Mouse (Mus musculus) embryonic facial prominence, embryonic 14.5 days (tissue): ENCODE data around the gene Slc25a29. TPM values are rescaled to one million over a fixed set of nuclear protein-coding genes. Genes with fewer than 3 reads are reported as not detected.
"Not testable (repeated sequence)": the region's sequence is repeated elsewhere in the genome, so short reads cannot be mapped to it uniquely, and the experiment has no call there.

ENCODE experiments used
- ATAC-seq: fragments of 200-750 bp; cut with Nextera tagmentation; 2 replicates; pipeline ENCODE4 v1.8.0; 2017; ENCODE audit warnings: low read depth, moderate number of reproducible peaks, moderate TSS enrichment
- DNase-seq: peaks from one replicate; pipeline ENCODE4 v3.0.0-alpha.2; 2015; ENCODE audit warnings: low spot score
- H3K27ac ChIP-seq: fragments of 300-500 bp; sonication (generic); replicated peaks from 2 replicates; pipeline ENCODE4 v1.5.1; 2014; ENCODE audit warnings: low read depth, mild to moderate bottlenecking, low read length, moderate library complexity
- H3K27me3 ChIP-seq: fragments of 300-500 bp; sonication (generic); replicated peaks from 2 replicates; pipeline ENCODE4 v1.6.1; 2014; ENCODE audit warnings: low read length; ENCODE audit not compliant: control insufficient read depth, insufficient read depth
- H3K36me3 ChIP-seq: fragments of 300-500 bp; sonication (generic); 2 replicates; pipeline ENCODE4 v1.6.1; 2014; ENCODE audit warnings: low read length, mixed read lengths; ENCODE audit not compliant: control insufficient read depth, insufficient read depth
- H3K4me1 ChIP-seq: fragments of 300-500 bp; sonication (generic); 2 replicates; pipeline ENCODE4 v1.6.1; 2014; ENCODE audit warnings: antibody characterized with exemption, low read length; ENCODE audit not compliant: control insufficient read depth, insufficient read depth
- H3K4me2 ChIP-seq: fragments of 300-500 bp; sonication (generic); 2 replicates; pipeline ENCODE4 v1.6.1; 2014; ENCODE audit warnings: low read depth, mild to moderate bottlenecking, low read length, moderate library complexity, mixed read lengths
- H3K4me3 ChIP-seq: fragments of 300-500 bp; sonication (generic); 2 replicates; pipeline ENCODE4 v1.5.1; 2014; ENCODE audit warnings: low read depth, mild to moderate bottlenecking, low read length
- H3K9ac ChIP-seq: fragments of 300-500 bp; sonication (generic); 2 replicates; pipeline ENCODE4 v1.6.1; 2014; ENCODE audit warnings: low read depth, mild to moderate bottlenecking, low read length, moderate library complexity, mixed read lengths
- H3K9me3 ChIP-seq: fragments of 300-500 bp; sonication (generic); 2 replicates; pipeline ENCODE4 v1.6.1; 2016; ENCODE audit warnings: low read length; ENCODE audit not compliant: control insufficient read depth
- WGBS: fragments of 180-500 bp; shearing (Covaris S2); extraction: QIAGEN DNeasy Blood & Tissue Kit; methylation state at CpG from one replicate; pipeline ENCODE4 v1.1.7; 2014; 5-methylcytosine and 5-hydroxymethylcytosine counted together
- polyA plus RNA-seq: library from polyadenylated mRNA; unstranded; fragments of >200 nt; fragmentation: Nextera tagmentation; extraction: Ambion mirVana; gene quantifications from 2 replicates; pipeline ENCODE4 v1.2.1, GENCODE M21; 2014

Slc25a29 gene
- polyA plus RNA-seq, 1 experiment from 2014 or later, result 8.4 TPM

DNA sequence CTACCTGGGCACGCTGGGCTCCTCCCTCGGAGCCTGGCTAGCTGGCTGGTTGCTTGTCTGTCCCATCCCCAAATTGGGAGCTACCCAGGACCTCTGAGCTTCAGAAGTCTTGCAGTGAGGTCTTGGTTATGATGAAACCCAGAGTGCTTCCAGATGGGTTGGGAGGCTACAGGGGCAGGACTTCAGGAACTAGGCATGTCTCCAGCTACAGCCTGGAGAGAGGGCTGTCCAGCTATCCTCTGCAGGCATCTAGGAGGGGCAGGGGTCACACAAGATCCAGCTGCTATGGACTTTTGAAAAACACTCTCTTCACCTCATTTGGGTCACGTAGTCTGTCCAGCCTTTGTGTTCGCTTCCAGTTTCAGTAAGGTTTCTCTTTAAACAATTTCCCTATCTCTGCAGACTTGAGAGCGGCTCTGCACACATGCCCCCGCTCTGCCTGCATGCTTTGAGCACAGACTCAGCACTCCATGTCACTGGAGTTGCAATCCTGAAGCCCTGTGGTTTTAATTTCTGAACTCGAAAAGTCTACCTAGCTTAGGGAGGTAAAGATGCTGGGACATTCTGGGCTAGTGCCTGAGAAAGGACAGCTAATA, 22.0 kb upstream of the Slc25a29 start:
- 56% methylated on average over 7 of the region's 7 CpGs for WGBS
- Histone ChIP-seq H3K36me3 (peaks cover 25% of the 10 kb centered on the region), H3K27ac (no peak overlapping the region)

DNA sequence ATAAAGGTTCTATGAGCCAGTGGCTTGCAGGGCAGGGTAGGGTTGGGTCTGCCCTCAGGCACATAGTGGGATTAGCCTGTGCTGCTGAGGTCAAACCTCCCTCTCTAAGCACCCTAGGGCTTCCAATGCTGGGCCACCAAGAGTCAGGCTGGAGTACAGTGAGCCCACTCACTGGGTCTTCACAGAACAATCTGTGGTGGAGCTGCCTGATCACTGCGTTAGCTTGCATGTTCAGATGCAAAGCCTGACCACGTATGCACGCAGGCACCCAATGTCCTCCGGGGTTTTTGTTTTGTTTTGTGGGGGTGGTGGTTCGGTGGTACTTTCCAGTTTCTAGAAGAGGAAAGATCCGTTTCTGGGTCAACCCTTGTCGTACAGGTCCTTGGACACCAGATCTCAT, 21.4 kb upstream of the Slc25a29 start:
- H3K4me2 ChIP-seq, result no peak overlapping the region
- peaks cover 19% of the 10 kb centered on the region for H3K36me3 ChIP-seq
- WGBS, result 86% methylated on average over 7 of the region's 7 CpGs
- no peaks in the 10 kb centered on the region for H3K4me1 ChIP-seq
- ATAC-seq (no peak), DNase-seq (no peak)
- H3K27me3 ChIP-seq, result no peaks in the 10 kb centered on the region
- no peak overlapping the region for H3K9ac ChIP-seq
- H3K27ac ChIP-seq, result no peak overlapping the region
- no peak overlapping the region for H3K4me3 ChIP-seq
- no peaks in the 10 kb centered on the region for H3K9me3 ChIP-seq

More for the DNA sequence above, 22.0 kb upstream of the Slc25a29 start:
- DNase-seq, result no peak
- Histone ChIP-seq H3K4me3 (no peak overlapping the region), H3K9ac (no peak overlapping the region), H3K27me3 (no peaks in the 10 kb centered on the region), H3K9me3 (no peaks in the 10 kb centered on the region), H3K4me1 (no peaks in the 10 kb centered on the region), H3K4me2 (no peak overlapping the region)
- no peak for ATAC-seq

DNA sequence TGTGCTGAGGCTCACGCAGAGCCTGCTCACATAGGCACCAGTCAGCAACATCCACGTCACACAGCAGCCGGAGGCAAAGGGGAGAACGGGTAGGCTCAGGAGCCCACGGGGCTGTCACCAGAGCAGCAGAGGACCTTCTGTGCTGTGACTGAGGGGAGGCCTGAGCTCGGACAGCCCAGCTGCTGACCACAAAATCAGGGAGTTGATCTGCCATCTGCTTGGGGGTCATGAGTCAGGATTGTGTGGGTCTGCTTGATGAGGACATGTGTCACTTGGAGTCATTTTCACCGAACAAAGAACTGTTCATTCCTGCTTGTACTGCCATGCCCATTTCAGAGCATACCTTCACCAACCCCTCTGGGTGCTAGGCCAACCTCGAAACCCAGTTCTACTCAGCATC, 20.5 kb upstream of the Slc25a29 start:
- Histone ChIP-seq H3K4me1 (no peaks in the 10 kb centered on the region), H3K4me3 (no peak overlapping the region), H3K9ac (no peak overlapping the region), H3K9me3 (no peaks in the 10 kb centered on the region), H3K27ac (no peak overlapping the region), H3K36me3 (peaks cover 12% of the 10 kb centered on the region), H3K4me2 (no peak overlapping the region), H3K27me3 (no peaks in the 10 kb centered on the region)
- ATAC-seq (no peak), DNase-seq (no peak)
- WGBS, result 74% methylated on average over 8 of the region's 8 CpGs

DNA sequence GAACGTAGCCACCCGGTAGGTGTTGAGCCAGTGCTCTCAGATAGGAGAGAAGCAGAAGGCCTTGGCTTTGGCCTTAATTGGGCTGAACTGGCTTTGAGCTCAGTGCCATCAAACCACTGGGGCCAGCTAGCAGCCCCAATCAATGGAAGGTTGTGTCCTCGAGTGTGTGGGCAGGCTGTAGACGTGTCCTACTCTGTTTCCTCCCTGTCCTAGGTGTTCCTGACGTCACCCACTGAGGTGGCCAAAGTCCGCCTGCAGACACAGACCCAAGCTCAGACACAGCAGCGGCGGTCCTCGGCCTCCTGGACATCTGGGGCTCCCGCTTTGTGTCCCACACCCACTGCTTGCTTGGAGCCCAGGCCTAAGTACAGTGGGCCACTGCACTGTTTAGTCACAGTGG, 19.4 kb upstream of the Slc25a29 start:
- H3K36me3 ChIP-seq, result peaks cover under 1% of the 10 kb centered on the region; the same call in 1 of the 2 replicates
- DNase-seq (no peak), ATAC-seq (no peak)
- H3K4me1 ChIP-seq, result no peaks in the 10 kb centered on the region
- H3K4me3 ChIP-seq, result no peak overlapping the region
- H3K9me3 ChIP-seq, result no peaks in the 10 kb centered on the region
- no peak overlapping the region for H3K4me2 ChIP-seq
- no peak overlapping the region for H3K27ac ChIP-seq
- H3K9ac ChIP-seq, result no peak overlapping the region
- 73% methylated on average over 7 of the region's 10 CpGs for WGBS
- H3K27me3 ChIP-seq, result no peaks in the 10 kb centered on the region

DNA sequence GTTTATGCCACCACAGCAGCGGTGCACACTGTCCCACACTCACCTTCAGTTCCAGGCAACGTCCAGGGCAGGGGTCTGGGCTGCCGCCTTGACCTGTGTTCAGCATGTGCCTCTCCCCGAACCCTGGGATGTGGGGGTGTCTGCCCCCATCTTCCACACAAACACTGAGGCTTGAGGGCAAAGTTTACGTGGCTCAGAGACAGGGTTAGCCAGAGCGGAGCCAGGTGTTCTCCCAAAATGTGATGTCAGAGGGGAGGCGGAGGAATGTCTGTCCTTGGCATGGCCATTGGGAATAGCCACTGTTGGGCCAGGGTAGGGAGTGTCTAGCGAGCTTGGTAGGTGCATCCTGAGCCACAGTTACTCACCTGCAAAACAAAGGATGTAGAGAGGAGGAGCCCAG, 17.1 kb upstream of the Slc25a29 start:
- WGBS, result 94% methylated on average over 8 of the region's 8 CpGs
- no peaks in the 10 kb centered on the region; the same call in 1 of the 2 replicates for H3K36me3 ChIP-seq

DNA sequence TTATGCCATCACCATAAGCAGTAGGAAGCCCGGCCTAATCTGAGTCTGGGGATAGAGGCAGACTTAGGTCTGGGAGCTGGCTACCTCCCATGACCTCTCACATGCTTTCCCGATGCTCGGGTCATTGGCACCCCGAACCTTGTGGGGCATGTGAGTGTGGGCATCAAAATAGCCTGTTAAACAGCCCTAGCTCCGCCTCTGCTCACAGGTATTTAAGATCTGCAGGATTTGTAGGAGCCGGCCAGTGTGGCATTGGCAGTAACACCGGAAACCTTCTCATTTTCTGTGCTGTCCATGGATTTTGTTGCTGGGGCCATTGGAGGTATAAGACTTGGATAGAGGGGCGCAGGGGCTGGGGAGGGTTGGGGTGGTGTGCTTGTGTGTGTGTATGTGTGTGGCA, 15.2 kb upstream of the Slc25a29 start:
- Histone ChIP-seq H3K4me3 (no peak overlapping the region), H3K4me1 (no peaks in the 10 kb centered on the region), H3K27me3 (no peaks in the 10 kb centered on the region), H3K4me2 (no peak overlapping the region), H3K27ac (no peak overlapping the region), H3K9me3 (no peaks in the 10 kb centered on the region), H3K36me3 (peaks cover 2% of the 10 kb centered on the region; the same call in 1 of the 2 replicates), H3K9ac (no peak overlapping the region)
- 82% methylated on average over 8 of the region's 8 CpGs for WGBS
- DNase-seq (no peak), ATAC-seq (no peak)

More for the DNA sequence above, 17.1 kb upstream of the Slc25a29 start:
- Histone ChIP-seq H3K9me3 (no peaks in the 10 kb centered on the region), H3K4me2 (no peak overlapping the region), H3K9ac (no peak overlapping the region), H3K27me3 (no peaks in the 10 kb centered on the region), H3K27ac (no peak overlapping the region), H3K4me1 (no peaks in the 10 kb centered on the region), H3K4me3 (no peak overlapping the region)
- no peak for DNase-seq
- no peak for ATAC-seq

DNA sequence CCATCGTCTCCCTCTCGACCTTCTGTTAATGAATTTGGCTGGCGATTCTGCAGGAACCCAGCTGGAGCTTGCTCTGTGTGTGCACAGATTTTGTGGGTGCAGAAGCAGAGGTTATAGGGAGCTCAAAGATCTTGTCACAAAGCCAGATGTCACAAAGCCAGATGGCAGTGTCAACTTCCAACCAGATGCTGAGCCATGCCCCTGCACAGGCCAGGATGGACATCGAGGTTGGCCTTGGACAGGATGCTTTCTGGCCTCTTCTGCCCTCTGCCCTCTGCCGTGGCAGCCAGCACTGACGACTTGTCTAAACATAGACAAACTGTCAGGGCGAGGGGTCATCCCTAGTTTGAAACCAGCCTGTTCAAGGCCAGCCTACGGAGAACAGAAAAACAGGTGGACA, 14.4 kb upstream of the Slc25a29 start:
- Histone ChIP-seq H3K36me3 (peaks cover 6% of the 10 kb centered on the region), H3K4me3 (no peak overlapping the region), H3K4me1 (no peaks in the 10 kb centered on the region), H3K27me3 (no peaks in the 10 kb centered on the region), H3K9me3 (no peaks in the 10 kb centered on the region), H3K9ac (no peak overlapping the region), H3K4me2 (no peak overlapping the region), H3K27ac (no peak overlapping the region)
- no peak for DNase-seq
- 49% methylated on average over 8 of the region's 8 CpGs for WGBS
- no peak for ATAC-seq

DNA sequence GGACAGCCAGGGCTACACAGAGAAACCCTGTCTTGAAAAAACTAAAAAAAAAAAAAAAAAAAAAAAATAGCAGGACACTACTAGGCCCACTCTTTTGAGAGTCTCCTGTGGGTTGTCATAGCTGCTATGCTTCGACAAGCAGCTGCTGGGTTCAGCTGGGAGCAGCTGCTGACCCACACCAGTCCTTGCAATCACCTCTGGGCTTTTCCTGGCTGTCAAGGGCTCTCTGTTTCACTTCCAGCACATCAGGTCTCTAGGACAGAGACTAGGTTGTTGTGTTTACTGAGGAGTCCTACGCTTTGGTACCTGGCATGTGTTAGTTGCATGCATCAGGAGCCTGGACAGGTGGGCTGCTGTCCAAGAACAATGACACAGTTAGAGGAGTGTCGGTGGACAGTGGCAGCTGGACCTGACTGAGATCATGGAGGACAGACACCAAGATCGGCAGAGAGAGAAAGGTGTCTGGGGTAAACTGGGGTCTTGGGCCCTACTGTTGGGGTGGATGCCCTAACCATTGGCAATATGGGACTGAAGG, 13.9 kb upstream of the Slc25a29 start:
- no peak overlapping the region for H3K27ac ChIP-seq
- DNase-seq, result no peak
- ATAC-seq, result no peak
- no peaks in the 10 kb centered on the region for H3K9me3 ChIP-seq
- 82% methylated on average over 4 of the region's 4 CpGs for WGBS
- no peak overlapping the region for H3K9ac ChIP-seq
- no peak overlapping the region for H3K4me2 ChIP-seq
- H3K36me3 ChIP-seq, result peaks cover 12% of the 10 kb centered on the region
- no peak overlapping the region for H3K4me3 ChIP-seq
- H3K27me3 ChIP-seq, result no peaks in the 10 kb centered on the region
- no peaks in the 10 kb centered on the region for H3K4me1 ChIP-seq

DNA sequence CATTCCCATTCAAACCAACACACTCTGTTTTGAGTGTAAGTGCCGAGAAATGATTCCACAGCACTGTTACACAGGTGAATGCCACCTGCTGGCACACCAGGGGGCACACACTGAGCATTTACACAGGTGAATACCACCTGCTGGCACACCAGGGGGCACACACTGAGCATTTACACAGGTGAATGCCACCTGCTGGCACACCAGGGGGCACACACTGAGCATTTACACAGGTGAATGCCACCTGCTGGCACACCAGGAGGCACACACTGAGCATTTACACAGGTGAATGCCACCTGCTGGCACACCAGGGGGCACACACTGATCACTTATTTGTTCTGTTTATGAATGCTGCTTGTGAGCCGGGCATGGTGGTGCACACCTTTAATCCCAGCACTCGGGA, 12.3 kb upstream of the Slc25a29 start:
- H3K27ac ChIP-seq, H3K27me3 ChIP-seq, H3K4me3 ChIP-seq, DNase-seq, ATAC-seq, H3K9me3 ChIP-seq, H3K4me2 ChIP-seq, H3K9ac ChIP-seq, H3K4me1 ChIP-seq: not testable (repeated sequence)
- peaks cover 25% of the 10 kb centered on the region for H3K36me3 ChIP-seq
- 83% methylated on average over 3 of the region's 3 CpGs for WGBS
